Mouse (Mus musculus): ENCODE measurements around the gene Gm49395.

- no peak for TF ChIP-seq GATA1 (IDR thresholded peaks at IDR 0.05; ENCODE audit: low read length)
- no peak for TF ChIP-seq TAL1 (IDR thresholded peaks at IDR 0.05; ENCODE audit: low read length)
These were observed 59.1 kb downstream of the Gm49395 start for GRCm38 (mm10) chr13:115042652-115043051.
